Mouse (Mus musculus): ENCODE data around the gene Zscan2.

Gene Zscan2

GRCm38 (mm10) chr7:80885666-80886065 is 24.9 kb downstream of the Zscan2 start:
- DNase-seq (ENCODE audit: low spot score in 2 of 2): no peak

GRCm38 (mm10) chr7:80888595-80888994 is 27.9 kb downstream of the Zscan2 start:
- no peak for DNase-seq (ENCODE audit: low spot score in 2 of 2)

DNA sequence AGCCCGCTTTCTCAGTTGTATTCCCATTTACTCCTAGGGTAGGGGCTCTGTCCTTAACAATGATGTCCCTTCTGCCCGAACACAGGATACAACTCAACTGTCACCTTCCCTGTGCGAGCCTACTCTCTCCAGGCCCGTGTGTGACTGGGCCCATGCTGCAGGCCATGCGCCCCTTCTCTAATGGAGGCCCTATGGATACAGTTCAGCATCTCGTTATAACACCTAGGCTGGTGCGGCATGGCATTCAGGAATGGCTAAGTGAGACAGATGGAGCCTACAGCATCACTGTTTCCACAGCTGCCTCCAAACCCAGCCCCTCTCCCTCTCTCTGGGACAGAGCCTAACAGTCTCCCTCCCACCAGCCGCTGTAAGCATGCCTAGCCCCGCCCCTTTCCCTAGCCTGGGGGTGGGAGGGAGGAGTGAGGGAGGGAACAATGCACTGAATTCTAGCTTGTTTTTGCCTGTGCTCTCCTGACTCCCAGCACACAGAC is 28.3 kb downstream of the Zscan2 start:
- peak in 1 of 2 experiments; percentile 27 for DNase-seq (ENCODE audit: low spot score in 2 of 2)

DNA sequence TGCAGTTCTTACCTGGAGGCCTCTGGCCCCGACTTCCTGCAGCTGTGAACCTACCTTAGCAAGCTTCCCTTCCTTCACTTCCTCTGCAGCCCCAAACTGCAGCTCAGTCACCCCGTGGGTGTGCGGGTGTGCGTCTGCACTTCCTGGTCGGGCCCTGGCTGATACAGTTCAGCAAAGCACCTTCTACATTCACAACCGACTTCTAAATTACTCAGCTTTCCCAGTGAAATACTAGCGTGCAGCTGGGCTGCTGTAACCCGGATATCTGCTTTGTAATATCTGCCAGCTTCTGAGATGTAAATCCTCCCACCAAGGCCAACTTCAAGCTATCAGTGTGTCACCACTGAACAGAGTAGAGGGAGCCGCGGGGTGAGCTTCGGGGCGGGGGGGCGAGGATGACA is 29.1 kb downstream of the Zscan2 start:
- no peak for DNase-seq (ENCODE audit: low spot score in 2 of 2)

DNA sequence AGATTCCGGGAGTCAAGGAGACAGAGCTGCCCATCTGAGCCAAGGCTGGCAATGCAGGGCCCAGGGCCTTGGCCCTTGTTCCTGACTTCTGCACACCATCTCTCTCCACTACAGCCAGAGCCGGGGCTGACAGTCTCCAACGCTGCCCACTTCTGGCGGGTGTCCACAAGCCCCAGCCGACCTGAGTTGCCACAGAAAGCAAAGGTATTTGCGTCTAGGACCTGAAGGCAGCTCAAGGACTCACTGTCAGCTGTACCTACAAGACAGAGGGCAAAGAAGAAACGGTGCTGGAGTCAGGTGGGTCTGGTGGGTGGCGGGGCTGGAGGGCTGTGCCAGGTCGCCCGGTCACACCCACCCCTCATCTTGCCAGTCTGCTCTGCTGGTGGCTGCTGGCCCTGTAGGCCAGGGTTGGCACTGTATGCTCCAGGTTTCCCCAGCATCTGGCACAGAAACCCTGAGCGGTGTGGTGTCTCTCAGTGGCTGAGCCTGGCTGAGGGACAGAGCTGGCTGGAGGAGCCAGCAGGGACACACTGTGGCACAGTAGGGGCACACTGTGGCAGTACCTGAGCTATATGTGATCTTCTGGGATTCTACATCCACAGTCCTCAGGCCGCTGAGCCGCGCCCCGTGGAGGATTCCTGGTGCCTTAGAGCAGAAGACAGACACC is 32.5 kb downstream of the Zscan2 start:
- DNase-seq (ENCODE audit: low spot score in 2 of 2): no peak

- DNase-seq (ENCODE audit: low spot score in 2 of 2): no peak
These were observed 33.0 kb downstream of the Zscan2 start for GRCm38 (mm10) chr7:80893753-80894129.

DNA sequence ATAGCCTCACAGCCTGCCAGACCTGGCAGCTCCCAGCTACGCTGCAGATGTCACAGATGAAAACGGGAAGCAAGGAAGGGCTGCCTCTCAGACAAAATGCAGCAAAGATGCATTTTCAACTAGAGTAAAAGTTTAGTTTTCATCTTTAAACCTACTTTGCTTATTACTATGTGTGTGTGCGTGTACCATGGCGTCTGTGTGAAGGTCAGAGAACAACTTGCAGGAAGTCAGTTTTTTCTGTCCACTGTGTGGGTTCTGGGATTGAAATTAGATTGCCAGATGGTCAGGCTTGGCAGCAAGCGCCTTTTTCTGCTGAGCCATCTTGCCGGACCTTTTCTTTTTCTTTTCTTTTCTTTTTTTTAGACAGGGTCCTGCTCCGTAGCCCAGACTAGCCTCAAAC is 33.5 kb downstream of the Zscan2 start:
- no peak for DNase-seq (ENCODE audit: low spot score in 2 of 2)

DNA sequence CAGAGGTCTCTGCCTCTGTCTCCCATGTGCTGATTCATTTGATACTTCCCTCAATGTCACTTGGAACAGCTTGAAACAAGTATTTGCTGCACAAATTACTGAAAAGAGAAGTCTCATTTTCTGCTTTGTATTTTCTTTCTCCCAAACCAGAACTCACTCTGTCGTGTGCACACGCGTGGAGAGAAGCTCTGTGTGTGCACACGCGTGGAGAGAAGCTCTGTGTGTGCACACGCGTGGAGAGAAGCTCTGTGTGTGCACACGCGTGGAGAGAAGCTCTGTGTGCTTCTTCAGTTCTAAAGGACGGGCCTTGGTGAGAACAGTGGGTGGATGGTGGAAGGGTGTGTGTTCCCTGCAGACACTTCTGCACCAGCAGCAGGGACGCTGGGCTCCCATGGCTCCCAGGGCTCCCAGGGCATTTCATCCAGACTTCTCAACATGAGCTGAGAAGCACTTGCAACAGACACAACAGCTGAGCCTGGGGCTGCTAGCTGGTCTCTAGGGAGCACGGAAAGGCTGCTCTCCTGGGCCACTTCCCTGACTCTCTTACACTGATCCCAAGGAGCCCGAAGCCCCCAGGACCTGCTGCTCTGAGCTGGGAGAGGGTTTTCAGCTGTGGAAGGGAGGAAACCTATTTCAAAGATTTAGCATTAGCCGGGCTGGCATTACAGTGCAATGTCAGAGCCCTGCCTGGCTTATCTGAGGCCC is 34.2 kb downstream of the Zscan2 start:
- DNase-seq (ENCODE audit: low spot score in 2 of 2): no peak

GRCm38 (mm10) chr7:80897134-80897533 is 36.4 kb downstream of the Zscan2 start:
- DNase-seq (ENCODE audit: low spot score in 2 of 2): no peak

- DNase-seq (ENCODE audit: low spot score in 2 of 2): no peak
These were observed 37.0 kb downstream of the Zscan2 start for GRCm38 (mm10) chr7:80897721-80898120.

GRCm38 (mm10) chr7:80900944-80901501 is 40.3 kb downstream of the Zscan2 start, which contains the start of gene Wdr73:
Gene Wdr73, minus strand, starts transcription at chr7:80901269.
- DNase-seq (ENCODE audit: low spot score in 2 of 2): peak; percentile 82 to 83

DNA sequence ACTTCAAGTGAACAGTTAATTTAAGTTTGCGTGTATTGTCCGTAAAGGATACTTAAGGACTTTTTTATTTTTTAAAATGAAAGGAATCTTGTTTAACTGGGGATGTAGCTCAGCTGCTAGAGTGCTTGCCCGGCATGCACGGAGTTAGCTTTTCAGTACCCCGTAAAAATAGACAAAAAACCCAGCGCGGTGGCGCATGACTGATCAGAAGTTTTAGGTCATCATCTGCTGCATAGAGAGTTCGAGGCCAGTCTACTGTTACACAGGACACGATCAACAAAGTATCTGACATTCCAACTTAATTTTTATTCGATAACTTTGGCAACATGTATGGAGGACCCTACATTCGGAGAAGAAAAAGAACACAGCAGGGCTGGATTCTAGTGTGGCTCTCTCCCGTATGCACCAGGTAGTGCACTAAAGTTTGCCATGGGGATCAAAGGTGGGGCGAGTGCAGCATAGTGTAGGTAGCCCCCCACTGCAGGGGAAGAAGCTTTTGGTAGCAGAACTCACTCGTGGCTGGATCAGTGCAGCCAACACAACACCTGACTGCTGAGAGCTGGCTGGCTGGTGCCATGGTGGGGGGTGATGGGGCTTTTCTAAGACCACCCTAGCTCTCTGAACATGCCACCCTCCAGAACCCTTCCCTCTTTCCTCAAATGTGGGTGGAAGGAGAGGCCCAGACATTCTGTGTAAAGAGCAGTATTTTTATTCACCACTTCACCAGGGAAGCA is 41.0 kb downstream of the Zscan2 start:
- no peak for DNase-seq (ENCODE audit: low spot score in 2 of 2)

DNA sequence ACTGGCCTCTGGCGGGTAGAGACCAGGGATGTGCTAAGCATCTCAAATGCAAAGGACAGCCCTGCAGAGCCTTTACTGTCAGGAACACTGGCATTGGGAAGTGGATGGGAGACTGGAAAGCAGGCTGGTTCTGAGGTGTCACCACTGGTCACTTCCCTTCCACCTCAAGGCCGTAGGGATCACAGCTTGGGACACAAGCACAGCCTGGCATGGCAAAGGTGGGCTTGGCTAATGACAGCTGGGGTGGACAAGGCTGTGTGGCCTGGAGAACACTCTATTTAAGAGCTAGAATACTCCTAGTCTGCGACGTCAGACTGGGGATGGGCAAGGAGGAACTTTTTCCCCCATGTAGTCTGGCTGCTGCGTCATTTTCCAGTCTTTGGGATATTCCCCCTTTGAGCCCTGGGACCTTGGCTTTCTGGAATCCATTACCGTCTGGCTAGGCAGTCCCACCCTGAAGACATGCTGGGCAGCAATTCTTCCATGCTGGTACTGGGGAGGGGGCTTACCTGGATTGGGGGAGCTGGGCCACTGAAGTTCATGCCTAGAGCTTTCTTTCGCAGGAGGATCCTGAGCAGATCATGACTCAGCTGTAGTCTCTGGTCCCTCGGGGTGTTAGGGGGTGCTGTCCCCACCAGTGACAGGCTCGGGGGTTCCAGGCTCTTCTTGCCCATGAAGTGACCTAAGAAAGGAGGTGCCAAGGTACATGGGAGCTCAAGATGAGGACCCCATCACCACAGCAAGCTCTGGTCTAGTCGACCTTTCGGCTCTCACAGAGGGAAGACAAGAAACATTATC is 43.1 kb downstream of the Zscan2 start:
- DNase-seq (ENCODE audit: low spot score in 2 of 2): no peak

DNA sequence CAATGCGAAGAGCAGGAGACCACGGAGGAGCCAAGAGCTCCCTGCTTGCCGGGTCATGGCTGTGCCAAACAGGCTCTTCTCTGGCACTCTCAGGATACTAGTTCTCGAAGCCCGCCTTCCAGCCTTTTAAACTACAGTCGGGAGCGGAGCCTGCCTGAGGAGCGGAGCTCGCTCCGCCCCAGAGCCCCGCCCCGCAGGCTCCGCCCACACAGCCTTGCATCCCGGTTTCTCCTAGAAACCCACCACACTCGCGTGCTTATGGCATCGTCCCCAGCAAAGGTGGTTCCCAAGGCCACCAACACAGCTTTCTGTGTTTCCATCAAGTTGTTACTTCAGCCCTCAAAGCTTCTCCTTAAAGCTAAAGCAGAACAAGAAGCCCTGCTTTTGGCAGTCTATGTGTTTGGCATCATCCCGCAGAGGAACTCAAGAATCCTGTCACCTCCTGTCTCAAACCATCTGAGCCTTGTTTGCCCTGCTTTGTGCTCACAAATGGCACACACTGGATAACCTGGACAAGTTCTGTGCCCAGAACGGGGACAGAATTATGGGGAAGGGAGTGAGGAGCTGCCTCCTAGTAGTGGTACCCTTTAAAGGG is 44.3 kb downstream of the Zscan2 start, which contains the start of gene Nmb:
TSS of gene Nmb (minus strand) at position 156 of the 595 bp plus-strand sequence.
- peak; percentile 39 to 61 for DNase-seq (ENCODE audit: low spot score in 2 of 2)

- DNase-seq (ENCODE audit: low spot score in 2 of 2): no peak
These were observed 50.3 kb downstream of the Zscan2 start for GRCm38 (mm10) chr7:80911053-80911452.

DNA sequence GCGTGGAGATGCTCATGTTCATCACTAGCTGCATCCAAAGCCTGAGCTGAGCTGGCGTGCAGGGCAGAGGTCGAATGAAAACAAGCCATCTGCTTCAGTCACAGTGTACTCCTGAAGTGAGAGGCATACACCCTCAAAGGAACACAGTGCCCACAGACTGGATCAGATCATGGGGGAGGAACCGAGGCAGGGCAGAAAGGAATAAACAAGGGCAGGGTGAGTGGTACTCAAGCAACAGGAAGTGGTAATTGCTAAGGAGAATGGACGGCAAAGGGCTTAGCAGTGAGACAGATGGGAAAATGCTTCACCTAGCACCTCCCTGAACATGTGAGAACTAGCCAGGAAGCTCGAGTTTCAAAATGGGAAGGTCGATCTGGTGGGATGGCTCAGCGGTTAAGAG is 51.8 kb downstream of the Zscan2 start:
- no peak for DNase-seq (ENCODE audit: low spot score in 2 of 2)

- no peak for DNase-seq (ENCODE audit: low spot score in 2 of 2)
These were observed 57.3 kb downstream of the Zscan2 start for GRCm38 (mm10) chr7:80917916-80918465.

DNA sequence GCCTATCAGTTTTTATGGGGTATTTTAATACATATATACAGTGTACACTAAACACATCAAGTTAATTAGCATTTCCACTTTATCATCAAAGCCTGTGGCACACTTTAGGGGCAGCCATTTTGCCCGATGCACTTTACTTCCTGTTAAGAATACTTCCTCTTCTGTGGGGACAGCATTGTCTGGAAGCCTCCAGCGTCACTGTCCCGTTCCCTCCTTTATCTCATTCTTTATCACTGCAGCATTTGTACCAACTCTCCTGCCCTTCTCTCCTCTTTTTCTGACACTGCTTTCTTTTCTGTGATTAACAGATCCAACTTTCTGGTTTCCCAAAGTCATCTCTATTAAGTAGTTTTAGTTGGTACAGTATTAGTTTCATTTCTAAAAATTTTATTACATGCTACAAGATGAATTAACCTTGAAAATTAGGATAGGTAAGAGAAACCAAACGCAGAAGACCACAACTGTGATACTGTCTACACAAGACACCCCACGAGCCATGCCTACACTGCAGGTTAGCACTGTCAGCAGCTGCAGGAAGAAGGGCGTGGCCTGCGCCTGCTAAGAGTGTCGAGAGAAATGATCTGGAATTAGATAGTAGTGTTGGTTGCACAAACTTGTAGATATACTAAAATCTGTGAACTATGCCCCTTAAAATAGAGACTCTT is 58.4 kb downstream of the Zscan2 start:
- DNase-seq (ENCODE audit: low spot score in 2 of 2): no peak

GRCm38 (mm10) chr7:80919647-80920008 is 58.9 kb downstream of the Zscan2 start:
- DNase-seq (ENCODE audit: low spot score in 2 of 2): no peak

GRCm38 (mm10) chr7:80923165-80923564 is 62.4 kb downstream of the Zscan2 start:
- no peak for DNase-seq (ENCODE audit: low spot score in 2 of 2)

All from frontal cortex, postnatal 14 days (tissue).